Mouse (Mus musculus): ENCODE results near the gene Hyal2.

- no peak for TF ChIP-seq CTCF (IDR thresholded peaks at IDR 0.05 in 2 of 3, conservative IDR thresholded peaks at IDR 0.05 in 1 of 3; ENCODE audit: control insufficient read depth in 1 of 3, insufficient read depth in 1 of 3, low read depth in 2 of 3, low read length in 3 of 3, poor library complexity in 1 of 3, severe bottlenecking in 1 of 3)
- no peak for TF ChIP-seq E2F4 (IDR thresholded peaks at IDR 0.05; ENCODE audit: borderline replicate concordance, low read depth, low read length)
- TF ChIP-seq EP300 (IDR thresholded peaks at IDR 0.05; ENCODE audit: low read depth in 1 of 2, low read length in 2 of 2): no peak
- no peak for TF ChIP-seq GATA1 (IDR thresholded peaks at IDR 0.05; ENCODE audit: low read depth, low read length)
- TF ChIP-seq USF1 (IDR thresholded peaks at IDR 0.05; ENCODE audit: low read depth, low read length): no peak
- no peak for TF ChIP-seq POLR2A (IDR thresholded peaks at IDR 0.05; ENCODE audit: control insufficient read depth in 1 of 2, insufficient read depth in 1 of 2, low read depth in 1 of 2, low read length in 2 of 2, poor library complexity in 1 of 2)
- no peak for TF ChIP-seq GABPA (IDR thresholded peaks at IDR 0.05; ENCODE audit: low read depth, low read length)
- TF ChIP-seq MAX (IDR thresholded peaks at IDR 0.05; ENCODE audit: low read length): no peak
- TF ChIP-seq RCOR1 (IDR thresholded peaks at IDR 0.05; ENCODE audit: low read depth, low read length): no peak
Measured at GRCm38 (mm10) chr9:107544729-107545128, 23.0 kb upstream of the Hyal2 start.

All from MEL (cell line).